Mouse (Mus musculus): ENCODE results near the gene Ugt1a6a. TPM values are rescaled to one million over a fixed set of nuclear protein-coding genes. Genes with fewer than 3 reads are reported as not detected.

The Ugt1a6a gene
- total and polyA plus RNA-seq, 2 experiments = 55.4 to 106 TPM

DNA sequence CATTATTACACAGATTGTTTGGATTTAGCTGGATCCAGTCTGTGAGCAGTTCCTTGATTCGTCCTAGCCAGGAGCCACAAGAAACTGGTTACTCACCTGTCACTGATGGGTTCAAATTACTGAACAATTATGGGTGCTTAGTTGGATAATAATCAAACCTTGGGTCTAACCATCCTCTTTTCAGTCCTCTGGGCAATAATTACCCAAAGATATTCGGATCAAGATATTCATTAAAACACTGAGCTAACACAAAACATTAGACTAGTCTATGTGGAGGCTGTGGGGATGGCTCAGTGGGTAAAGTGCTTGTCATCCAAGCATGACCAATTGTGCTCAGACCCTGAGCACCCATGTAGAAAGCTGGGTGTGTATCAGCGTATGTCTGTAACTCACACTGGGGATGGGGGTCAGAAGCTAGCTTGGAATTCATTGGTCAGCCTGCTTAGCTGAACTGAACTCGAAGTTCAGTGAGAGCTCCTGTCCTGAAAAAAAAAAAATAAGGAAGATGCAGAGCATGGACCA, 101.3 kb downstream of the Ugt1a6a start:
- Histone ChIP-seq H3K4me1 (ENCODE audit: control insufficient read depth, insufficient read depth, low read length) (no peaks in the 10 kb centered on the region), H3K27me3 (ENCODE audit: control insufficient read depth, insufficient read depth, low read length) (no peaks in the 10 kb centered on the region), H3K36me3 (ENCODE audit: control insufficient read depth, insufficient read depth, low read length) (no peaks in the 10 kb centered on the region), H3K4me3 (ENCODE audit: insufficient read depth, low read depth, low read length) (no peak overlapping the region), H3K27ac (replicated peaks; ENCODE audit: insufficient read depth, low read depth, low read length) (no peak overlapping the region), H3K79me2 (ENCODE audit: control insufficient read depth, insufficient read depth, low read length) (no peaks in the 10 kb centered on the region), H3K9ac (ENCODE audit: low read depth, low read length) (no peak overlapping the region)
- TF ChIP-seq CTCF (IDR thresholded peaks at IDR 0.05; ENCODE audit: low read depth, low read length) = no peak
- no peak for TF ChIP-seq POLR2A (IDR thresholded peaks at IDR 0.05; ENCODE audit: extremely low read depth, insufficient read depth, low read length)
- WGBS = 59% methylated on average over 4 of the region's 4 CpGs
- DNase-seq (ENCODE audit: extremely low read depth, low read depth, low spot score) = no peak

DNA sequence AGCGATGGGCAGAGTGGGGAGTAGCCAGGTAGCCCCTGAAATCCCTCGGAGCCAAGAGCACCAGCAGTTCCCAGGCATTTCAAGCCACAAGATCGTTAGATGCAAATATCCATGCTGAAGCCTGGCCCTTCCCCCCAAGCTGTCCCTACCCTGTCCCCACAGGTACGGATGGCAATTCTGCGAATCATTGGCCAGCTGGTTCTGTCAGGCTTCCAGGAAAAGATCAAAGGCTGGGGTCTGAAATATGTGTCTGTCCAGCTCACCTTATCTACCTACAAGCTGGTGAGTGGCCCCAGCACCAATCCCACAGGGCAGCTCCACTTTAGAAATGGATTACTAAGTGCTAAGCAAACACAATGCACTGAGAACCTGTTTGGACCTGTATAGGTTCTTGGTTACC, 102.7 kb downstream of the Ugt1a6a start:
- Histone ChIP-seq H3K27me3 (ENCODE audit: control insufficient read depth, insufficient read depth, low read length) (no peaks in the 10 kb centered on the region), H3K79me2 (ENCODE audit: control insufficient read depth, insufficient read depth, low read length) (no peaks in the 10 kb centered on the region), H3K4me1 (ENCODE audit: control insufficient read depth, insufficient read depth, low read length) (no peaks in the 10 kb centered on the region), H3K9ac (ENCODE audit: low read depth, low read length) (no peak overlapping the region), H3K36me3 (ENCODE audit: control insufficient read depth, insufficient read depth, low read length) (no peaks in the 10 kb centered on the region), H3K27ac (replicated peaks; ENCODE audit: insufficient read depth, low read depth, low read length) (no peak overlapping the region), H3K4me3 (ENCODE audit: insufficient read depth, low read depth, low read length) (no peak overlapping the region)
- TF ChIP-seq POLR2A (IDR thresholded peaks at IDR 0.05; ENCODE audit: extremely low read depth, insufficient read depth, low read length) (no peak), CTCF (IDR thresholded peaks at IDR 0.05; ENCODE audit: low read depth, low read length) (no peak)
- no peak for DNase-seq (ENCODE audit: extremely low read depth, low read depth, low spot score)
- 56% methylated on average over 5 of the region's 5 CpGs for WGBS

DNA sequence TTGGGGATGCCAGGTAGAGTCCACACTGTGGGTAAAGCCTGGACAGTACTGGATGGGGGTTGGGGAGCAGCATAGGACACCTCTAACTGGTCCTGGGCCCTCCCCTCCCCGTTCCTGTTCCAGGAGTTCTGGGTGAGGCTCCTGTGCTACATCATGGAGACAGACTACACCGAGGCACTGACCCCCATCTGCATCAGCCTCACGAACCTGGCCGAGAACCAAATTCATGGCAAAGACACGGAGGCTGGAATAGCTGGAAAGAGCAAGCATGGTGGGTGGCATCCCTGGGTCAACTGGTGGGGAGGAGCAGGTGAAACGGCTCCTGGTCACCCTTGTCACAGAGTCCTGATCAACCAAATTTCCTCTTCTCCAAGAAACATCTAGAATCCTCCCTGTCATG, 104.2 kb downstream of the Ugt1a6a start:
- TF ChIP-seq CTCF (IDR thresholded peaks at IDR 0.05; ENCODE audit: low read depth, low read length) (no peak), POLR2A (IDR thresholded peaks at IDR 0.05; ENCODE audit: extremely low read depth, insufficient read depth, low read length) (no peak)
- no peak for DNase-seq (ENCODE audit: extremely low read depth, low read depth, low spot score)
- no peak overlapping the region for H3K4me3 ChIP-seq (ENCODE audit: insufficient read depth, low read depth, low read length)
- H3K27me3 ChIP-seq (ENCODE audit: control insufficient read depth, insufficient read depth, low read length) = no peaks in the 10 kb centered on the region
- H3K36me3 ChIP-seq (ENCODE audit: control insufficient read depth, insufficient read depth, low read length) = no peaks in the 10 kb centered on the region
- H3K9ac ChIP-seq (ENCODE audit: low read depth, low read length) = no peak overlapping the region
- no peaks in the 10 kb centered on the region for H3K4me1 ChIP-seq (ENCODE audit: control insufficient read depth, insufficient read depth, low read length)
- no peak overlapping the region for H3K27ac ChIP-seq (replicated peaks; ENCODE audit: insufficient read depth, low read depth, low read length)
- WGBS = 80% methylated on average over 6 of the region's 6 CpGs
- no peaks in the 10 kb centered on the region for H3K79me2 ChIP-seq (ENCODE audit: control insufficient read depth, insufficient read depth, low read length)

GRCm38 (mm10) chr1:88240072-88240471, 105.5 kb downstream of the Ugt1a6a start:
- H3K4me1 ChIP-seq (ENCODE audit: control insufficient read depth, insufficient read depth, low read length) = no peaks in the 10 kb centered on the region
- H3K79me2 ChIP-seq (ENCODE audit: control insufficient read depth, insufficient read depth, low read length) = no peaks in the 10 kb centered on the region
- H3K4me3 ChIP-seq (ENCODE audit: insufficient read depth, low read depth, low read length) = no peak overlapping the region
- DNase-seq (ENCODE audit: extremely low read depth, low read depth, low spot score) = no peak
- no peaks in the 10 kb centered on the region for H3K36me3 ChIP-seq (ENCODE audit: control insufficient read depth, insufficient read depth, low read length)
- no peaks in the 10 kb centered on the region for H3K27me3 ChIP-seq (ENCODE audit: control insufficient read depth, insufficient read depth, low read length)
- TF ChIP-seq POLR2A (IDR thresholded peaks at IDR 0.05; ENCODE audit: extremely low read depth, insufficient read depth, low read length) = no peak
- no peak for TF ChIP-seq CTCF (IDR thresholded peaks at IDR 0.05; ENCODE audit: low read depth, low read length)
- 71% methylated on average over 5 of the region's 5 CpGs for WGBS
- no peak overlapping the region for H3K9ac ChIP-seq (ENCODE audit: low read depth, low read length)
- H3K27ac ChIP-seq (replicated peaks; ENCODE audit: insufficient read depth, low read depth, low read length) = no peak overlapping the region

DNA sequence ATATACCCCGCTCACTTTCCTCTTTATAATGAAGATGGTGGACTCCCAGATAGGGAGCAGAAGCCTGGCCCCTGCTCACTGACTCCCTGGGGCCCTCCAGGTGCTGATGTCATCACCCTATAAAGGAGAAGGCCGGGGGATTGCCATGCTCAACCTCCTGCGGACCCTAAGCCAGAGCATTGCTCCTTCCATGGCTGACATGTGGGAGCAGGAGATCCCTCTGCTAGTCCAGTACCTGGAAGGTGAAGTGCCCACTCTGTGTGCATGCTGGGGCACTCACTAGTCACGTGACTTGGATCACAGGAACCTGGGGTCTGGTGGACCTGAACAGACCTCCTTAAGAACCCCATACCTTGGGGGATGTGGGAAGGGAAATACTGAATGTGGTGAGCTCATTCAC, 106.0 kb downstream of the Ugt1a6a start:
- Histone ChIP-seq H3K4me1 (ENCODE audit: control insufficient read depth, insufficient read depth, low read length) (no peaks in the 10 kb centered on the region), H3K9ac (ENCODE audit: low read depth, low read length) (no peak overlapping the region), H3K27ac (replicated peaks; ENCODE audit: insufficient read depth, low read depth, low read length) (no peak overlapping the region), H3K4me3 (ENCODE audit: insufficient read depth, low read depth, low read length) (no peak overlapping the region), H3K79me2 (ENCODE audit: control insufficient read depth, insufficient read depth, low read length) (no peaks in the 10 kb centered on the region), H3K27me3 (ENCODE audit: control insufficient read depth, insufficient read depth, low read length) (no peaks in the 10 kb centered on the region), H3K36me3 (ENCODE audit: control insufficient read depth, insufficient read depth, low read length) (no peaks in the 10 kb centered on the region)
- WGBS = 75% methylated on average over 4 of the region's 4 CpGs
- TF ChIP-seq POLR2A (IDR thresholded peaks at IDR 0.05; ENCODE audit: extremely low read depth, insufficient read depth, low read length) = no peak
- no peak for TF ChIP-seq CTCF (IDR thresholded peaks at IDR 0.05; ENCODE audit: low read depth, low read length)
- no peak for DNase-seq (ENCODE audit: extremely low read depth, low read depth, low spot score)

DNA sequence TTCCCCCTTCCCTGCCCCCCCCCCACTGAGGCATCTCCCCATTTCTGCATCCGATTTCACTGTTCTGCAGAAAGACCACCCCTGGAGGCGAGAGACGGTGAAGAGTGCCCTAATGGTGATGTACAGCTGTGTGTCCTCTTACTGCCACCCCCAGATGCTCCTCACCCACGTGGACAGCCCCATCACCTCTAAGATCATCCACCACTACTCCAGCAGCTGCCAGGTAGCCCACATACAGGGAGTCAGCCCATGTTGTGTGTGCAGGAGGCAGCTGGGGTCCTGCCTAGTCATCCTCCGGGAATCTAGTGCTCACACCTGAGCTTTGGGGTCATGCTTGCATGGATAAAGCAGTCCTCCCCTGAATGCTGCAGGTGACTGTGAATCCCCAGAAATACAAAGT, 109.3 kb downstream of the Ugt1a6a start:
- no peaks in the 10 kb centered on the region for H3K79me2 ChIP-seq (ENCODE audit: control insufficient read depth, insufficient read depth, low read length)
- H3K36me3 ChIP-seq (ENCODE audit: control insufficient read depth, insufficient read depth, low read length) = no peaks in the 10 kb centered on the region
- DNase-seq (ENCODE audit: extremely low read depth, low read depth, low spot score) = no peak
- no peak for TF ChIP-seq POLR2A (IDR thresholded peaks at IDR 0.05; ENCODE audit: extremely low read depth, insufficient read depth, low read length)
- no peak for TF ChIP-seq CTCF (IDR thresholded peaks at IDR 0.05; ENCODE audit: low read depth, low read length)
- H3K4me3 ChIP-seq (ENCODE audit: insufficient read depth, low read depth, low read length) = no peak overlapping the region
- no peaks in the 10 kb centered on the region for H3K4me1 ChIP-seq (ENCODE audit: control insufficient read depth, insufficient read depth, low read length)
- no peaks in the 10 kb centered on the region for H3K27me3 ChIP-seq (ENCODE audit: control insufficient read depth, insufficient read depth, low read length)
- no peak overlapping the region for H3K9ac ChIP-seq (ENCODE audit: low read depth, low read length)
- H3K27ac ChIP-seq (replicated peaks; ENCODE audit: insufficient read depth, low read depth, low read length) = no peak overlapping the region
- WGBS = 71% methylated on average over 5 of the region's 5 CpGs
